Mouse (Mus musculus) forebrain, embryonic 14.5 days (tissue): ENCODE measurements around the gene Oxtr. TPM values are rescaled to one million over a fixed set of nuclear protein-coding genes. Genes with fewer than 3 reads are reported as not detected.

Source experiments
- ATAC-seq: fragments of 200-750 bp; cut with Nextera tagmentation; 2 replicates; pipeline ENCODE4 v1.8.0; 2017; ENCODE audit warnings: mild to moderate bottlenecking, moderate library complexity
- DNase-seq: peaks from one replicate; pipeline ENCODE4 v3.0.0-alpha.2; 2015; ENCODE audit warnings: low spot score
- H3K27ac ChIP-seq: fragments of 300-500 bp; sonication (generic); 2 replicates; pipeline ENCODE4 v1.5.1; 2014; ENCODE audit warnings: low read depth, mild to moderate bottlenecking, control low read depth, low read length, moderate library complexity
- H3K27me3 ChIP-seq: fragments of 300-500 bp; sonication (generic); replicated peaks from 2 replicates; pipeline ENCODE4 v1.6.1; 2014; ENCODE audit warnings: low read length, control low read depth, mixed read lengths; ENCODE audit not compliant: control insufficient read depth, insufficient read depth
- H3K36me3 ChIP-seq: fragments of 300-500 bp; sonication (generic); 2 replicates; pipeline ENCODE4 v1.6.1; 2014; ENCODE audit warnings: low read length, control low read depth; ENCODE audit not compliant: control insufficient read depth, insufficient read depth
- H3K4me1 ChIP-seq: fragments of 300-500 bp; sonication (generic); 2 replicates; pipeline ENCODE4 v1.6.1; 2014; ENCODE audit warnings: antibody characterized with exemption, low read length, control low read depth; ENCODE audit not compliant: control insufficient read depth, insufficient read depth
- H3K4me2 ChIP-seq: fragments of 300-500 bp; sonication (generic); 2 replicates; pipeline ENCODE4 v1.6.1; 2014; ENCODE audit warnings: mild to moderate bottlenecking, control low read depth, low read length
- H3K4me3 ChIP-seq: fragments of 300-500 bp; sonication (generic); 2 replicates; pipeline ENCODE4 v1.5.1; 2014; ENCODE audit warnings: low read depth, low read length, control low read depth
- H3K9ac ChIP-seq: fragments of 300-500 bp; sonication (generic); 2 replicates; pipeline ENCODE4 v1.6.1; 2014; ENCODE audit warnings: mild to moderate bottlenecking, low read length, control low read depth, moderate library complexity
- H3K9me3 ChIP-seq: fragments of 300-500 bp; sonication (generic); replicated peaks from 2 replicates; pipeline ENCODE4 v1.6.1; 2016; ENCODE audit warnings: low read length, control low read depth, mixed read lengths; ENCODE audit not compliant: control insufficient read depth
- WGBS: fragments of 180-500 bp; shearing (Covaris S2); extraction: QIAGEN DNeasy Blood & Tissue Kit; methylation state at CpG from one replicate; pipeline ENCODE4 v1.1.7; 2014; 5-methylcytosine and 5-hydroxymethylcytosine counted together
- polyA plus RNA-seq: library from polyadenylated mRNA; unstranded; fragments of >200 nt; fragmentation: Nextera tagmentation; extraction: Ambion mirVana; gene quantifications from 2 replicates; pipeline ENCODE4 v1.2.1, GENCODE M21; 2014

Gene Oxtr
- polyA plus RNA-seq, 1 experiment from 2014 or later = 0.39 TPM

DNA sequence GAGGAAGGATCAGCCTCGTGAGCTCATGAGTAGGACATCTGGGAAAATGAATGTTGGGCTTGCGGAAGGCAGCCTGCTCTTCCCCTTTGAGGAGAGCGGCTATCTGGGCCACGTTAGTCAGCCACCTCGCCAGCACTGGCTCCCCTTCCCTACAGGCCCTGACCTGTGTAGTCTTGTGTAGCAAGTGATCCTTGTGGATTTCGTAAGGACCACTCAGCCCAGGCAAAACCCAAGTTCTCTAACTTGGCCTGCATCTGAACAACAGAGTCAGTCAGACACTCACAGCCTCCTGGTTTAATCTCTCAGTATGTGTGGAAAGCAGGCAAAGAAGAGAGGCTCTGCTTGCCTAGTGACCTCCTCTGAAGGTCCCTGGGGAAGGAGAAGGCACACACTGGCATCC is 2.9 kb upstream of the Oxtr start:
- Histone ChIP-seq H3K27ac (no peak overlapping the region), H3K9ac (no peak overlapping the region), H3K9me3 (no peaks in the 10 kb centered on the region), H3K4me1 (peaks cover 14% of the 10 kb centered on the region), H3K4me2 (no peak overlapping the region), H3K36me3 (no peaks in the 10 kb centered on the region), H3K27me3 (peaks cover 29% of the 10 kb centered on the region), H3K4me3 (no peak overlapping the region)
- no peak for ATAC-seq
- 88% methylated on average over 6 of the region's 6 CpGs for WGBS
- no peak for DNase-seq

DNA sequence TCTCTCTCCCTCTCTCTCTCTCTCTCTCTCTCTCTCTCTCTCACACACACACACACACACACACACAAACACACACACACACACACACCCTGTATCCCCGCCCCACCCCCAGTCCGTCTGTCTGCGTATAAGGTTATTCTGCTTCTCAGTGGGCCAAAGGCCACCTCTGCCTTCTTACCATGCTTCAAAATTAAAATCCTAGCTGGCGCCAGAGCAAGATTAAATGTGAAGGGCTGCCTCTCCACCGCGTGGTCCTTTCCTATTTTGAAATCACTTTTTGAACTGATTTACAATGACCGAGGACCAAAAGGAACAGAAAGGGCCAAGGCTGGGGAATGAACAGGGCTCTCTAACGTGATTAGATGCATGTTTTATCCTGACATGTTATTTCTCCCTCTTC is 1.8 kb upstream of the Oxtr start:
- no peaks in the 10 kb centered on the region for H3K36me3 ChIP-seq
- H3K27me3 ChIP-seq = peaks cover 29% of the 10 kb centered on the region
- no peak for ATAC-seq

DNA sequence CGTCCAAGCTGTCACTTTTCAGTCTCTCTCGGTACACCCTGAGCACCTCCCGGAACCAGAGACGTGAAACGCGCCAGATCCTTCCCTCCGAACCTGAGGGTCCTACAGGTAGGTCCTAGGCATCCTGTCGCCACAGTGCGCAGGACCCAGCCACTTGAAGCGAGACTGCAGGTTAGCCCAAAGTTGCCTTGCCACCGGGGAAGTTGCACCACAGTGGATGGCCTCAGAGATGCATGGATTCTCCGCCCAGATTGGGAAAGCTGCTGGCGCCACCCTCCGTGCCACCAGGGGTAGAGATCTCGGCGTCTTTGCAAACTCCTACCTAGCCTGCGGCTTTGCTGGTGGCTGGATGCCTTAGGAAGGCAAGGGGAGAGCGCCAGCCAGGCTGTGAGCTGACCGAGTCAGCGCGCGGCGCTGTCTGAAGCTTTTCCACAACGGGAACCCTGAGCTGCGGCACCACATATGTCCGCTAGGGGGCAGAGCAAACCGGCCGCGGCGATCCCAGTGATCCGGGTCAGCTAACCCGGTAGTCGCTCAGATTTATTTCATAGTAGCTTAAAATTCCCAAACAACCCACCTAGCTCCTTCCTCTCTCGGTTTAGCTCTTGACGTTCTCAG is 991 bp upstream of the Oxtr start:
- under 1% methylated on average over 34 of the region's 35 CpGs for WGBS
- peak; percentile 60 for ATAC-seq
- H3K4me2 ChIP-seq = peak overlapping the region; percentile 61

More for the DNA sequence above, 1.8 kb upstream of the Oxtr start:
- WGBS = 75% methylated on average over 8 of the region's 8 CpGs
- Histone ChIP-seq H3K4me1 (peaks cover 14% of the 10 kb centered on the region), H3K27ac (no peak overlapping the region), H3K9me3 (no peaks in the 10 kb centered on the region), H3K4me2 (no peak overlapping the region), H3K4me3 (no peak overlapping the region), H3K9ac (no peak overlapping the region)
- no peak for DNase-seq

DNA sequence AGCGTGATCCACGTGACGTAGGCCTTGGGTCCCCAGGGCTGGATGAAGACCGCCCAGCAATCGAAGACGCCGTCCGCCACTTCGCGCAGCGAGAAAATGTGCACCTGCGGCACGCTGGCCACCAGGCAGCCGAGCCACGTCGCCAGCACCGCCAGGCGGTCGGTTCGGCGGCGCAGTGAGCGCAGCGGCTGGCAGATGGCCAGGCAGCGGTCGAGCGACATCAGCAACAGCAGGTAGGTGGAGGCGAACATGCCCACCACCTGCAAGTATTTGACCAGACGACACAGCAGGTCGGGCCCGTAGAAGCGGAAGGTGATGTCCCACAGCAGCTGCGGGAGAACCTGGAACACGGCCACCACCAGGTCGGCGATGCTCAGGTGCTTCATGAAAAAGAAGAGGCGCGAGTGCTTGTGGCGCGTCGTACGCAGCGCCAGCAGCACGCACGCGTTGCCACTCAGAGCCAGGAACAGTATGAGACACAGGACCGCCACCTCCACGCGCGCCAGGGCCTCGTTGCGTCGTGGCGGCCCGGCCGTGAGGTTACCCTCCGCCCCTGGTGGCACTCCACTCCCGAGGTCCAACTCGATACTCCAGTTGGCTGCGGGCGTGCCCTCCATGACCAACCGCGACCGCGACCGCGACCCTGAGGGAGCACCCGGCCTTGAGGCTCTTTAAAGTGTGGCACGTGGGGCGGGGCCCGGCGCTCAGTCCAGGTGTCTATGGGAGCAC is 398 bp downstream of the Oxtr start:
- Histone ChIP-seq H3K27me3 (peaks cover 29% of the 10 kb centered on the region), H3K27ac (no peak overlapping the region), H3K4me3 (peak overlapping the region; percentile 37), H3K9ac (peak overlapping the region; percentile 37; the same call in 1 of the 2 replicates), H3K9me3 (no peaks in the 10 kb centered on the region), H3K4me2 (peak overlapping the region; percentile 61), H3K36me3 (no peaks in the 10 kb centered on the region), H3K4me1 (peaks cover 14% of the 10 kb centered on the region)
- ATAC-seq (peak; percentile 22; the same call in 1 of the 2 replicates), DNase-seq (peak; percentile 40)
- 8% methylated on average over 72 of the region's 72 CpGs for WGBS

More for the DNA sequence above, 991 bp upstream of the Oxtr start:
- no peak overlapping the region for H3K27ac ChIP-seq
- no peaks in the 10 kb centered on the region for H3K36me3 ChIP-seq
- H3K9me3 ChIP-seq = no peaks in the 10 kb centered on the region
- peak; percentile 79 for DNase-seq
- peak overlapping the region; percentile 50 for H3K9ac ChIP-seq
- peaks cover 29% of the 10 kb centered on the region for H3K27me3 ChIP-seq
- peaks cover 14% of the 10 kb centered on the region for H3K4me1 ChIP-seq
- peak overlapping the region; percentile 37 for H3K4me3 ChIP-seq

DNA sequence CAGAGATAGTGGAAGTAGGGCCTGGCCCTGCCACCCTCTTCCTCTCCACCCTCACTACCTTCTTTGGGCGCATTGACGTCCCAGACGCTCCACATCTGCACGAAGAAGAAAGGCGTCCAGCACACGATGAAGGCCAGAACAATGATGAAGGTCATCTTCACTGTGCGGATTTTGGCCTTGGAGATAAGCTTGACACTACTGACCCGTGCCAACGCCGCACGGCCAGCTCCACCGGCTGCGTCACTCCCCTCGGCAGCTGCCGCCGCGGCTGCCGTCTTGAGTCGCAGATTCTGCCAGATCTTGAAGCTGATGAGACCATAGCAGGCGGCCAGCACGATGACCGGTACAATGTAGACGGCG is 942 bp downstream of the Oxtr start:
- 43% methylated on average over 24 of the region's 24 CpGs for WGBS

DNA sequence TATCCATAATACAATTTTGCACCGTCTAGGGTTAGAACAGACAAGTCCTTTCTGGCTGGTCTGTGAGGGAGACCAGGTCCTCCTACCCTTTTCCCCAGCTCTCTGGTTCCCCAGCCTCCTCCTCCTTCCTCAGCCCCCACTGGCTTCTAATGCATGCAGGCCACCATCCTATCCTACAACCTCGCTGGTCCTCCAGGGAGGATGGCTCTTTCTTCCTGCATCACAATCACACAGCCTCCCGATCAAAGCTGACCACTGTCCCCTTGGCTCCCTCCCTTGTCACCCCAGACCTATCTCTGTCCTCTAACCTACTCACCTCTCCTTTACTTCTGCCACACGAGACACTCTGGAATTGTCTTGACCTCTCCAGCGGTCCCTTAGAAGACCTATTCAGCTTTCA is 1.8 kb downstream of the Oxtr start:
- no peak overlapping the region for H3K4me3 ChIP-seq
- WGBS = 78% methylated on average over 5 of the region's 5 CpGs
- no peaks in the 10 kb centered on the region for H3K9me3 ChIP-seq
- H3K36me3 ChIP-seq = no peaks in the 10 kb centered on the region
- H3K27ac ChIP-seq = no peak overlapping the region
- DNase-seq (no peak), ATAC-seq (no peak)
- no peak overlapping the region for H3K4me2 ChIP-seq
- peaks cover 14% of the 10 kb centered on the region for H3K4me1 ChIP-seq
- peaks cover 29% of the 10 kb centered on the region for H3K27me3 ChIP-seq
- H3K9ac ChIP-seq = no peak overlapping the region

More for the DNA sequence above, 942 bp downstream of the Oxtr start:
- Histone ChIP-seq H3K4me2 (peak overlapping the region; percentile 61), H3K27me3 (peaks cover 29% of the 10 kb centered on the region), H3K27ac (no peak overlapping the region), H3K9ac (peak overlapping the region; percentile 37; the same call in 1 of the 2 replicates), H3K4me3 (peak overlapping the region; percentile 37), H3K36me3 (no peaks in the 10 kb centered on the region), H3K9me3 (no peaks in the 10 kb centered on the region), H3K4me1 (peaks cover 14% of the 10 kb centered on the region)
- DNase-seq = no peak
- 0 out of 2 replicates have a peak, but pooled peaks have one; percentile 1 for ATAC-seq

DNA sequence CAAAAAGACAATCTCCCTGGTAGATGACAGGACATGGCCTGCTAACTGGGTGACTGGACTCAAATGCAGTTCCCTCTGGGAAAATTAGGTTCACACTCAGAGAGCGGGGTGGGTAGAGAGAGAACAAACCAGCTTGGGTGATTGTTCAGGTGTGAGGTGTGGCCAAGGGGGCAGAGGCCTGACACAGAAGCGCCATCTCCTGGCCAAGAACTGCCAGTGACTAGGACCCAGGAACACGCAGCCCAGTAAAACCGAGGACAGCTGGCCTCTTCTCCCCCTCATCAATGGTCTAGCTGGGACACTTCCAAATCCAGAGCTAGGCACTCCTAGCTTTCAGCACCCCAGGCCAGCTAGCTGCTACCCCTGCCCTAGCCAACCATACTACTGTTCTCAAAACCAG is 5.4 kb downstream of the Oxtr start:
- no peak overlapping the region for H3K4me3 ChIP-seq

DNA sequence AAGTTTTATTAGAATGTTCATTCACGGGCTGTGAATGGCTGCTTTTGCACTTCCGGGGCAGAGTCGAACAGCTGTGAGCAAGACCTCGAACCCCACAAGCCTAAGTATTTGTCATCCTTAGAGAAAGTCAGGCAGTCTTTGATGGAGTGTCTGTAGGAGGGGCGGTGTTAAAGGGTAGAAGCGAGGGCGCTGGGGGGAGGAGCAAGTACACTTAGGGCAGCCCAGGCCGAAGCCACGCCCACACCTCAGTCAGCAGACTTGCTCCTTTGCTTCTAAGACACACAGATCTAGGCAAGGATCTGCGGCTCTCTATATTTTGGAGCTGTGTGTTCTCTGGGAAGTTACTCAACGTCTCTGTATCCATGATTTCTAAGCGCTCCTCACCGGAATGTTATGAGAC is 9.9 kb downstream of the Oxtr start:
- ATAC-seq (no peak), DNase-seq (no peak)
- Histone ChIP-seq H3K4me1 (no peaks in the 10 kb centered on the region), H3K9me3 (no peaks in the 10 kb centered on the region), H3K9ac (no peak overlapping the region), H3K4me3 (no peak overlapping the region), H3K27me3 (no peaks in the 10 kb centered on the region), H3K36me3 (no peaks in the 10 kb centered on the region), H3K4me2 (no peak overlapping the region), H3K27ac (no peak overlapping the region)
- WGBS = 58% methylated on average over 13 of the region's 13 CpGs

More for the DNA sequence above, 5.4 kb downstream of the Oxtr start:
- Histone ChIP-seq H3K9ac (no peak overlapping the region), H3K4me1 (peaks cover 6% of the 10 kb centered on the region; the same call in 1 of the 2 replicates), H3K9me3 (no peaks in the 10 kb centered on the region), H3K4me2 (no peak overlapping the region), H3K36me3 (no peaks in the 10 kb centered on the region), H3K27me3 (peaks cover 16% of the 10 kb centered on the region), H3K27ac (no peak overlapping the region)
- WGBS = 8% methylated on average over 4 of the region's 4 CpGs
- ATAC-seq (no peak), DNase-seq (peak; percentile 11)

DNA sequence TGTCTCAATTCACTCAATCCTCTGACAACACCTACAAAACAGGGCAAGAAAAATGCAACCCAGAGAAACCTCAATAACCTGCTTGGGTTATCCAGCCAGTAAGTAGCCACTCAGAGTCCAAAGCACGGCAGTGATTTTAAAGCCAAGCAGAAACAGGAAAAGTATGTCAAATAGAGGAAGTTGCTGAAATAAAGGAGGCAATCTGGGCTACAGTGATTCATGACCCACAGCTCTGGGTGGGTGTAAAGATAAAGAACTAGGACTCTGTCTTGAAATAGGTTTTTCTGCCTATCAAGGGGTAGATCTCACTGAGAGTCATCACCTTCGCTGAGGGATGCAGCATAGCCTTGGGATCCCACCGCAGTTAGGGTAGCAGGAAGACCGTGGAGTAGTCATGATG is 18.1 kb downstream of the Oxtr start:
- H3K9ac ChIP-seq = no peak overlapping the region
- H3K4me2 ChIP-seq = no peak overlapping the region
- H3K27ac ChIP-seq = no peak overlapping the region
- DNase-seq (no peak), ATAC-seq (no peak)
- no peaks in the 10 kb centered on the region for H3K27me3 ChIP-seq
- H3K4me1 ChIP-seq = no peaks in the 10 kb centered on the region
- no peaks in the 10 kb centered on the region for H3K9me3 ChIP-seq
- H3K36me3 ChIP-seq = no peaks in the 10 kb centered on the region
- WGBS = 91% methylated on average over 4 of the region's 4 CpGs
- no peak overlapping the region for H3K4me3 ChIP-seq
